Mouse (Mus musculus) myocyte (in vitro differentiated cells): ENCODE measurements at regions not wholly inside any gene's neighbourhood (a gene's known extent, or its start where the extent isn't known, plus 50 kb on each side); places are given as distances from the start of the nearest gene placed in this dataset.

Experiments used
- CEBPB ChIP-seq: IDR thresholded peaks from 2 replicates; pipeline ENCODE4 v1.6.1; 2011; ENCODE audit warnings: mild to moderate bottlenecking, moderate library complexity; ENCODE audit not compliant: poor library complexity, insufficient read depth, severe bottlenecking
- E2F4 ChIP-seq: IDR thresholded peaks from one replicate; pipeline ENCODE4 v1.6.1; 2011; ENCODE audit warnings: mild to moderate bottlenecking, control low read depth, moderate library complexity; ENCODE audit not compliant: insufficient read depth
- MYOG ChIP-seq, 3 experiments: IDR thresholded peaks; one replicate each; pipeline ENCODE4 v1.6.1; 2011; ENCODE audit warnings: control low read depth in 2 of 3, low read depth in 2 of 3, mild to moderate bottlenecking in 2 of 3; ENCODE audit not compliant: insufficient read length in 2 of 3, control insufficient read depth in 1 of 3, insufficient read depth in 1 of 3
- POLR2A ChIP-seq: IDR thresholded peaks from one replicate; pipeline ENCODE4 v1.6.1; 2011; ENCODE audit warnings: low read depth, mild to moderate bottlenecking, control low read depth, moderate library complexity; ENCODE audit not compliant: insufficient read length
- POLR2AphosphoS2 ChIP-seq: IDR thresholded peaks from one replicate; pipeline ENCODE4 v1.6.1; 2011; ENCODE audit warnings: low read depth, control low read depth; ENCODE audit not compliant: insufficient read length
- TCF12 ChIP-seq: IDR thresholded peaks from one replicate; pipeline ENCODE4 v1.6.1; 2011; ENCODE audit warnings: mild to moderate bottlenecking, control low read depth; ENCODE audit not compliant: poor library complexity, insufficient read depth, severe bottlenecking
- TCF3 ChIP-seq: IDR thresholded peaks from one replicate; pipeline ENCODE4 v1.6.1; 2011; ENCODE audit warnings: low read depth, control low read depth; ENCODE audit not compliant: insufficient read length
- USF1 ChIP-seq: IDR thresholded peaks from one replicate; pipeline ENCODE4 v1.6.1; 2011; ENCODE audit warnings: low read depth, mild to moderate bottlenecking, control low read depth, moderate library complexity

GRCm38 (mm10) chr15:5493286-5493685 lies 249.3 kb upstream of the Ptger4 start:
- TF ChIP-seq USF1, result no peak
- no peak for TF ChIP-seq POLR2A
- no peak for TF ChIP-seq TCF3
- TF ChIP-seq MYOG (IDR thresholded peaks at IDR 0.05; ENCODE audit: control insufficient read depth in 1 of 3, insufficient read depth in 1 of 3, insufficient read length in 2 of 3, low read depth in 2 of 3), result no peak
- no peak for TF ChIP-seq TCF12
- TF ChIP-seq E2F4, result no peak
- TF ChIP-seq POLR2AphosphoS2, result no peak
- TF ChIP-seq CEBPB, result no peak
